Mouse (Mus musculus) left cerebral cortex, postnatal 4 days (tissue): ENCODE measurements around the gene Ifi206. TPM values are rescaled to one million over a fixed set of nuclear protein-coding genes. Genes with fewer than 3 reads are reported as not detected.

Experiments used
- DNase-seq: peaks from one replicate; pipeline ENCODE4 v3.0.0-alpha.2; 2022
- intact Hi-C: fragments of 180-260 bp; cut with DNase I; formaldehyde crosslinking; loops from one replicate; pipeline ENCODE4 v1.15.1; 2025
- microRNA-seq: library from miRNA; unstranded; fragments of <30 nt; microRNA quantifications from one replicate; pipeline ENCODE4 v1.2.0, GENCODE M21; 2022
- total RNA-seq, 2 experiments: library from RNA; stranded (reverse); gene quantifications; 2 replicates each; pipeline ENCODE4 v1.2.3; 2021

Gene Ifi206
- total RNA-seq, 2 experiments from 2014 or later = not detected

DNA sequence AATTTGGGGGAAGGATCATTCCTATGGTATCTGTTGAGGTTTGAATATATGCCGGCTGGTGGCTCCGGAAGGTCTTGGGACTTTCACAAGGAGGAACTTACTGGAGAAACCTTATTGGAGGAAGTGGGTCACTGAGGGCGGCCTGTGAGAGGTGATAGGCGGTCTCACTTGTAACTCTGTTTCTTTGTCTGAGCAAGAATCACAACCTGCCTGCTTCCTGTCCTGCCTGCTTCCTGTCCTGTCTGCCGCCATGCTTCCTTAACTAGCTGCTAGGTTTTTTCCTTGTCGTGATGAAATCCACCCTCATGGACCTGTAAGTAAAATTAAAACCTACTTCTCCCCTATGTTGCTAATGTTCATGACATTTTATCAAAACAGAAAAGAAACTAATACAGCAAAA lies 70.5 kb downstream of the Ifi206 start:
- intact Hi-C loops = no loop called here
- DNase-seq = no peak

DNA sequence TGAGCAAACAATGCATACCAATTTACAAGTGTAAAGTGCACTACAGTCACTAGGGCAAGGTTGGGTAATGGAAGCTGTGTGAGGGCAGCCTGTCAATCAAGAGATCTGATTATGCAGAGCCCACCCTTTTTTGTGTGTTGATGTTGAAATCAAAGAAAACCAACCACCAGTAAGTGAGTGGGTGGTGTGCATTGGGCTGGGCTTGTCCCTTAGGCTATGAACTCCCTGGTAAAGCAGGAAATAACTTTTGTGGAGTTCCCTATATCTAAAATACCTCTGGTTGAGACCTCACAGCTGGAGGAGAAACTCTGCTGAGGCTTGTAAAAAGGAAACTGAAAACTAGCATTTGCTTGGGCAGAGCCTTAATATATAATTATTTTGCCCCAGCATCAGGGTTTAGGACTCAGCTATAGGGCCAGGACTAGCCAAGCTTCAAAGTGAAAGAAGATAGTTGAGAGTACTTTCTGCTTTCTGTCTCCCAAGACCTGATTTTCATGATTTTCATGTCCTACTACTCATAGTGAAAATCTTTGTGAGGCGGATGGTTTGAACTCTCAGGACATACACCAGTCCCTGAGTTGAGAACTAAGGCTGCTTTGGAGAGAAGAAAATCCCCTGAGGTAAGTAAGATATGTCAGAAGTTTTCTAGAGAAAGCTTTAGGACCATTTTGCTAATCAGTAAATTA lies 71.8 kb downstream of the Ifi206 start:
- DNase-seq = no peak
- intact Hi-C loops = no loop called here

- intact Hi-C loops = no loop called here
- no peak for DNase-seq
Observed at GRCm38 (mm10) chr1:173418516-173418915, 72.3 kb downstream of the Ifi206 start.

Small RNA genes lying within 50 kb of the gene (microRNA-seq; reads per million reads assigned to microRNA genes)
- gene Gm44481 = not detected

Other genes with a start within 250 kb of the Ifi206 start
- gene Olfr418, start 225.0 kb downstream of the Ifi206 start, total RNA-seq = not detected
- not detected for gene Mptx2, start 213.3 kb downstream of the Ifi206 start, total RNA-seq
- gene Ackr1, start 157.3 kb downstream of the Ifi206 start, total RNA-seq = 100 to 1,000 TPM; 134 to 136 TPM
- 10 to 100 TPM in 1 of 2 experiments, 1 to 10 TPM in 1; 8.3 to 11.1 TPM for gene Aim2, start 140.2 kb downstream of the Ifi206 start, total RNA-seq
- 100 to 1,000 TPM; 502 to 546 TPM for gene Cadm3, start 123.3 kb downstream of the Ifi206 start, total RNA-seq
- not detected for gene Ifi214, start 44.9 kb upstream of the Ifi206 start, total RNA-seq
- under 1 TPM in 1 of 2 experiments, not detected in 1; 0.12 TPM for gene Ifi213, start 108.2 kb upstream of the Ifi206 start, total RNA-seq
- gene Ifi209, start 139.9 kb upstream of the Ifi206 start, total RNA-seq = not detected
- under 1 TPM in 1 of 2 experiments, not detected in 1; 0.12 TPM for gene Ifi208, start 182.6 kb upstream of the Ifi206 start, total RNA-seq